ENCODE assay signal across 8 mouse cellular contexts in the genomic region with DNA sequence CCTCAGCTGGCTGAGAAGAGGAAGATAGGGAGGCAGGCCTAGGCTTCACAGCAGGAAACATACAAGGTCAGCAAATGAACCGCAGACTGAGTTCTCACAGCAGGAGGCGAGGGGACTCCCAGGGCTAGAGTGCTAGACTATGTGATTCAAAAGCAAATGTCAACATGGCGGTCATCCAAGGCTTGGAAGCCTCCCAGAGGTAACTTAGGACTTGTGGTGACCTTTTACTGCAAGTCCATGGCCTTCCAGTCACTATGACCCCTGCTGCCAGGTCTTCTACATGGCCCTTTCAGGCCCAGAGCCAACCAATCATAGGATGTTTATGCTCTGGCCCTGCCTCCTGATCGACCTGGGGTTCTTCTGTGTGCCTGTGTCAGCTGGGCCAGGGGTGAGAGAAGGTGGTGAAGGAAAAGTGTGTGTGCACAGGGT.
DNase-seq lines count a peak whose midpoint lies in the region; ATAC-seq and TF ChIP-seq lines count a peak whose summit lies in the region.

No protein-coding gene starts in this region.

- no peaks in the 10 kb centered on the region for H3K36me3 ChIP-seq in kidney, embryonic 16.5 days (ENCODE audit: insufficient read depth, low read length)
- no peaks in the 10 kb centered on the region for H3K36me3 ChIP-seq in midbrain, embryonic 15.5 days (replicated peaks)

- no peak overlapping the region for H3K4me3 ChIP-seq in cerebellum, adult 2 months (replicated peaks; ENCODE audit: insufficient read depth, low read depth, low read length)
- no peak overlapping the region for H3K4me3 ChIP-seq in kidney, embryonic 16.5 days (ENCODE audit: low read length)
- H3K4me3 ChIP-seq in midbrain, embryonic 15.5 days: no peak overlapping the region

- WGBS in cerebellum, adult 2 months: 56% methylated on average over 4 of the region's 4 CpGs
- 59% methylated on average over 4 of the region's 4 CpGs for WGBS in kidney, embryonic 16.5 days
- 70% methylated on average over 4 of the region's 4 CpGs for WGBS in midbrain, embryonic 15.5 days

- H3K27ac ChIP-seq in cerebellum, adult 2 months (ENCODE audit: insufficient read depth, low read length): no peak overlapping the region
- peak overlapping the region; percentile 54; the same call in 1 of the 2 replicates for H3K27ac ChIP-seq in kidney, embryonic 16.5 days (ENCODE audit: low read length)
- H3K27ac ChIP-seq in midbrain, embryonic 15.5 days: no peak overlapping the region

- TF ChIP-seq CTCF in cerebellum, adult 2 months (IDR thresholded peaks at IDR 0.05; ENCODE audit: borderline replicate concordance, insufficient read depth, low read depth, low read length): no peak

- H3K9me3 ChIP-seq in kidney, embryonic 16.5 days (ENCODE audit: low read length): no peaks in the 10 kb centered on the region
- H3K9me3 ChIP-seq in midbrain, embryonic 15.5 days: no peaks in the 10 kb centered on the region

- H3K4me1 ChIP-seq in cerebellum, adult 2 months (ENCODE audit: control insufficient read depth, insufficient read depth, low read length): no peaks in the 10 kb centered on the region
- peaks cover 7% of the 10 kb centered on the region; the same call in 1 of the 2 replicates for H3K4me1 ChIP-seq in kidney, embryonic 16.5 days (ENCODE audit: insufficient read depth, low read length)
- H3K4me1 ChIP-seq in midbrain, embryonic 15.5 days: no peaks in the 10 kb centered on the region

- H3K4me2 ChIP-seq in kidney, embryonic 16.5 days (replicated peaks; ENCODE audit: low read depth, low read length): no peak overlapping the region
- H3K4me2 ChIP-seq in midbrain, embryonic 15.5 days: no peak overlapping the region

- DNase-seq in cerebellum, adult 2 months: peak; percentile 34 to 36
- peak; percentile 37 for DNase-seq in Muller cell, postnatal 12 days (ENCODE audit: inconsistent ontology term)
- DNase-seq in gastrocnemius, adult 8-10 months (ENCODE audit: low spot score in 2 of 2): peak; percentile 77 to 84
- DNase-seq in embryo, embryonic 10 days (ENCODE audit: low spot score): no peak

- ATAC-seq in cerebellum, adult (ENCODE audit: insufficient number of reproducible peaks, low FRiP score, low TSS enrichment): no peak
- ATAC-seq in kidney, embryonic 16.5 days (ENCODE audit: low FRiP score, low TSS enrichment): peak; percentile 77
- ATAC-seq in megakaryocyte progenitor cell, adult 5-6 weeks (replicated peaks; ENCODE audit: poor library complexity): 0 out of 2 replicates have a peak, but pooled peaks have one; percentile 31
- no peak for ATAC-seq in midbrain, embryonic 15.5 days (replicated peaks)

- TF ChIP-seq POLR2A in cerebellum, adult 2 months (IDR thresholded peaks at IDR 0.05; ENCODE audit: borderline replicate concordance, insufficient read depth, low read length): no peak

- H3K27me3 ChIP-seq in cerebellum, adult 2 months (ENCODE audit: control insufficient read depth, insufficient read depth, low read length): no peaks in the 10 kb centered on the region
- H3K27me3 ChIP-seq in kidney, embryonic 16.5 days (ENCODE audit: insufficient read depth, low read length): no peaks in the 10 kb centered on the region
- H3K27me3 ChIP-seq in midbrain, embryonic 15.5 days (replicated peaks): no peaks in the 10 kb centered on the region

- no peak overlapping the region for H3K9ac ChIP-seq in kidney, embryonic 16.5 days (replicated peaks; ENCODE audit: low read length)
- no peak overlapping the region for H3K9ac ChIP-seq in midbrain, embryonic 15.5 days

Comparison
In these comparisons a context has a peak if more than half of its experiments do, and no peak if none do; other contexts are left out.
1. ATAC-seq: peak in kidney, embryonic 16.5 days (single experiment) and megakaryocyte progenitor cell, adult 5-6 weeks (single experiment); none in cerebellum, adult (single experiment) and midbrain, embryonic 15.5 days (single experiment).